Mouse (Mus musculus): Measurements from ENCODE around the gene Gm21972.

The Gm21972 gene

DNA sequence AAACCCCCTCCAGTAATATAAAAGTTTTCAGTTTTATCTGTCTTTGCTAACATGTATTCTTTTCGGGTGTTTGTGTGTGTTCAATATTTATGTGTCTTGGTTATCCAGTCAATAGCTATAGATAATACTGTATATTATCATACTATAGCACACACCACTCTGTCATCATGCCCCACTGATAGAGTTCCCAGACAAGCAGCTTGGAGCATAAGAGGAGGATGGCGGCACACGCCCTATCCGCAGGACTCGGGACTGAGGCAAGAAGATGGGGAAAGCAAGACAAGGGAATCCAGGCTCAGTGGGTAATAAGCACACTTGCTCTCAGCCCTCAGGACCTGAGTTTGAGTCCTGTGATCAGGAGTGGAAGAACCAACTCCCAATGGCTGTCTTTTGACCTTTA is 27.0 kb downstream of the Gm21972 start:
- in situ Hi-C loops (cut with MboI; ENCODE audit: low sequenced_read_pairs), result no loop called here

GRCm38 (mm10) chr1:86161061-86161460 is 27.6 kb downstream of the Gm21972 start:
- in situ Hi-C loops (cut with MboI; ENCODE audit: low sequenced_read_pairs), result no loop called here

- in situ Hi-C loops (cut with MboI; ENCODE audit: low sequenced_read_pairs), result loop anchor here (5.0 kb wide), 1 partner anchor 163 kb away; no protein-coding TSS in a partner anchor
These were observed 41.2 kb downstream of the Gm21972 start for GRCm38 (mm10) chr1:86174602-86175001.

DNA sequence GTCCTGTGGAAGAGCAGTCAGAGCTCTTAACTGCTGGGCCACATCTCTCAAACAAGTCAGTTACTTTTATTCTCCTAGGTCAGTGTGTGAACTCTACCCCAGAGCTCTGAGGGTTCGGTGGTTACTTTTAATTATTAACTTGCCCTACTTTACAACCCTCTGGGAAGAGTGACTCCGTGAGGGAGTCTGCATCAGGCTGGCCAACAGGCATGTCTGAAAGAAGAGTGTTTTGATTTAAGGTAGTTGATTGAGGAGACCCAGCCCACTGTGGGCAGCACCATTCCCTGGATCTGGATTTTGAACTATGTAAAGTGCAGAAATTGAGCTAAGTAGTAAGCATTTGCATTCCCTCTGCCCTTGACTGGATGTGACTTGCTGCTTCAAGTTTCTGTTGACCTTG is 42.6 kb downstream of the Gm21972 start:
- in situ Hi-C loops (cut with MboI; ENCODE audit: low sequenced_read_pairs), result loop anchor here (5.0 kb wide), 1 partner anchor 161 kb away; no protein-coding TSS in a partner anchor

- in situ Hi-C loops (cut with MboI; ENCODE audit: low sequenced_read_pairs), result loop anchor here (5.0 kb wide), 1 partner anchor 159 kb away; no protein-coding TSS in a partner anchor
These were observed 45.2 kb downstream of the Gm21972 start for GRCm38 (mm10) chr1:86178462-86179253.

DNA sequence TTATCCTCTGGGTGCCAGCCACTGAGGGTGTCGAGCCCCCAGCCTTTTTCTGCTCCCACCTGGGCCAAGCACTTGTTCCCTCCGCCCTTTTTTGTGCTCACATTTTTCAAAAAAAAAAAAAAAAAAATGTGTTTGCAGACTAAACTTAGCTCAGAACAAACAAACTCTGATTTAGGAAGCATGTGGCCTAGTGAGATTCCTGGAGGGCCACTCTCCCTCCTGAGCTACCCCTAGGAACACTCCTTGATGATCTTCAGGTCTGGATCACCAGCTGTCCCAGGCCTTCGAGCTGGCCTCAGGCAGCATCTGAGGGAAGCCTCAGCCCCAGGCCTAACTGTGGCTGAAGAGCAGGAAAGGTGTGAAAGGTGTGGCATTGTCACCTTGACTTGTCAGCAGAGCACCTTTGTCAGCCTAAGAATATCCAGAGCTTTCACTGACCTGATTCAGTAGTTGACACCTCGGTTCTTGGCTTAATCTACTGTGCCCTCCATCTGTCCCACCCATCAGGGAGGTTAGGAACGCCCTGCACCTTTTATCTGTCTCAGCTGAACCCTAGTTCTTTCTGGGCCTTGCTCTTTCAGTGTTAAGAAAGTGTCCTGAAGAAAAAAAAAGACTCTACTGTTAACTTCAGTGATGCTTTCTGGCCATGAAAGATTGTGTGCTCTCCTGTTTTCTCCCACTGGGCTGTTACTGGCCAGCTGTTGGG is 48.7 kb downstream of the Gm21972 start:
- in situ Hi-C loops (cut with MboI; ENCODE audit: low sequenced_read_pairs), result no loop called here

GRCm38 (mm10) chr1:86183577-86184263 is 50.3 kb downstream of the Gm21972 start:
- in situ Hi-C loops (cut with MboI; ENCODE audit: low sequenced_read_pairs), result no loop called here

DNA sequence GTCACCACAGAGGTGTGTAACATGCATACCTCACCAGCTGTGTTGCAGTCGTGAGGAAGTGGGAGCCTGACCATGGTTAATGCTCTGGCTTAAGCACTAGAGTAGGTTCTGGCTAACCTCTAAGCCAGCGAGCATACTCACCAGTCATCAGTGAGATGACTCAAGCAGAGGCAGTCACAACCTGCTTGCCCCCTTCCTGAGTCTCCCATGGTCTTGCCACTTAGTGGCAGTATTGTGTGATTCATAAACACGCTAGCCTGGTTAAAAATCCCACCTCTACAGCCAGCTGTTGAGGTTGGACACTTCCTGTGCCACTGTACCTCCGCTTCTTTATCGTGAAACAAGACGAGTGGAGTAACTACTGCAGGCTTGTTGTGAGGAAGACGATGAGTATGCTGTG is 53.3 kb downstream of the Gm21972 start:
- in situ Hi-C loops (cut with MboI; ENCODE audit: low sequenced_read_pairs), result no loop called here

- in situ Hi-C loops (cut with MboI; ENCODE audit: low sequenced_read_pairs), result no loop called here
These were observed 54.4 kb downstream of the Gm21972 start for GRCm38 (mm10) chr1:86187856-86188255.

GRCm38 (mm10) chr1:86188271-86188670 is 54.8 kb downstream of the Gm21972 start:
- in situ Hi-C loops (cut with MboI; ENCODE audit: low sequenced_read_pairs), result no loop called here

- in situ Hi-C loops (cut with MboI; ENCODE audit: low sequenced_read_pairs), result no loop called here
These were observed 55.7 kb downstream of the Gm21972 start for GRCm38 (mm10) chr1:86189034-86189702.

- in situ Hi-C loops (cut with MboI; ENCODE audit: low sequenced_read_pairs), result no loop called here
These were observed 57.4 kb downstream of the Gm21972 start for GRCm38 (mm10) chr1:86190843-86191242.

DNA sequence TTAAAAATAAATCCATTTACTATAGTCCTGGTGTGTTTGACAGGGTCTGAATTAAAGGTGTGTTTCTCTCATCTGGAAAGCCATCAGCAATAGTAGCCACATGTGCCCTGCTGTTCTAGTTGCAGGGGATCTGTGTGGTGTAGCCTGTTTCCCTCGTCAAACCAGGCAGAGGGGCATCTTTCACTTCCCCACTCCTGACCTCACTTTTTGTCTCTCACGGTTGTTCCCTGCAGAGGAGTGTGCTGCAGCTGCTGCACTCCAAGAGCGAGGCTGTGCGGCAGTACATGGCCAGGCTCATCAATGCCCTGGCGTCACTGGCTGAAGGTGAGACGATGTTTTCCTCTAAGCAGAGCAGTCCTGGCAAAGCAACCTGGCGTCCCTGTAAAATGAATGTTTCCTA is 60.6 kb downstream of the Gm21972 start:
- in situ Hi-C loops (cut with MboI; ENCODE audit: low sequenced_read_pairs), result no loop called here

DNA sequence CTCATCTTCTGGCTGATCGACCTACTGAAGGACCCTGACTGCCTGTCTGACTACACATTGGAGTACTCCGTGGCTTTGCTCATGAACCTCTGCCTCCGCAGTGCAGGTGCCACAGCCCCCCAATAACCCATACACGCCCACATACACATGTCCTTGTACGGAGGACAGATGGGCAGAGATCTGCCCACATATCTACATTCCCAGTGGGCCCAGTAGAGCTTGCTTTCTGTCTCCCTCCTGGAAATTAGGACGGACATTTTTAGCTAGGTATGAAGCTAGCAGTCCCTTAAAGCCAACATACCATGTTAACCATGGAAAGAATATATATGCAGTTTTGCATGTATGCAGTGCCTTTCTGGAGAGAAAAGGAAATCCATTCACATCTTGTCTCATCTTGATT is 64.8 kb downstream of the Gm21972 start:
- in situ Hi-C loops (cut with MboI; ENCODE audit: low sequenced_read_pairs), result no loop called here

GRCm38 (mm10) chr1:86199026-86199425 is 65.6 kb downstream of the Gm21972 start:
- in situ Hi-C loops (cut with MboI; ENCODE audit: low sequenced_read_pairs), result no loop called here

DNA sequence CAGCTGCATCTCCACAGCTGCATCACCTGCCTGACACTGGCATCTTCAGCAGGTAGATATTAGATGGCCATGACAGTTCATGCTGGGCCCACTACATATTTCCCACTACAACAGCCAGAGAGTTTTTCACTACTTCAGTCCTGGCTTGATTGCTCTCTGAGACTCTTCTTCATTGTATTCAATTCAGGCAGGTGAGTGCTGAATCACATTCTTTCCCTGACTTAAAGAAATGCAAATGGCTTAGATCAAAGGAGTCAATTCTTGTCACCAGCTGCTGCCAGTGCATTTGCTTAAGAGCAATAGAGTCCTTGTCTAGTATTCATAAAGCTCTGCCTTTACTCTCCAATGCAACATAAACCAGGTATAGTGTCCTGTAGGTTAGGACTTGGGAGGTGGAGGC is 67.9 kb downstream of the Gm21972 start:
- in situ Hi-C loops (cut with MboI; ENCODE audit: low sequenced_read_pairs), result no loop called here

DNA sequence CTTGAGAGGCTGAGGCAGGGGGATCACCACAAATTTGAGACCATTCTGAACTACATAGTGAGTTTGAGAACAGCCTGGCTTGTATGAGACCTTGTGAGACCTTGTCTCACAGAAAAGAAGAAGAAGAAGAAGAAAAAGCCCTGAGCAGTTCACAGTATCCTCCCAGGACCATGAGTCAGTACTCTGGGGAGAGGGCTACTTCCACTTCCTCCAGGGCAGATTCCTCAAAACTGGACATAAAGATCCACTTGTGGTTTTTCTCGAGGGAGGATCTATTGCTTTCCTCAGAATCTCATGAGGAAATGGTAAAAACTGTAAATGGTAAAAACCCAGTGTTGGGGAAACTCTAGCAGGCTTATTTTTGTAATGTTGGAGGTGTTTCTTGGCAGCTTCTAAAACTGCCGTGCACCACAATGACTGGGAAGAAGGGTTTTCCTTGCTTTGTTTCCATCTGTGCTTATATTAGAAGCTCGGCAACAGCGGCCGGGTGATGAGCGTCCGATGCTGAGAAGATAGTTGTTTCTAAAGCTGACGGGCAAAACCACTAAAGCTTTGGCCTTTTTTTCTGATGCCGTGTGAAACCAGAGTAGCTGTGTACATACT is 69.3 kb downstream of the Gm21972 start:
- in situ Hi-C loops (cut with MboI; ENCODE audit: low sequenced_read_pairs), result no loop called here

GRCm38 (mm10) chr1:86210676-86211075 is 77.2 kb downstream of the Gm21972 start:
- in situ Hi-C loops (cut with MboI; ENCODE audit: low sequenced_read_pairs), result no loop called here

DNA sequence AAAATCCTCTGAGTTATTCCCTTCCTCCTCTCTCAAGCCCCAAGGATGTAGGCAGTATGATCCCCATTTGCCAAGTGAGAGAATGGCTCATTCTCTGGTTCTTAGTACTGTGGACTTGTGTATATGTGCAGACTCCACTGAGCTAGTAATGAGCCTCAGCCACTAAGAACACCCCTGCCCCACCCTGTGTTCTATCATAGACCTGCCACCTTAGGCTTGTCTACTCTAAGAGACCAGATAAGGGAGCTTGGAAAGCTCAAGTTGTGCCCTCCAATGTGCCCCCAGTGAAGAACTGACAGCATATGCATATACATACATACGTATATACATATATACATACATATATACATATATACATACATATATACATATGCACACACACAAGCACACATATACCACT is 78.1 kb downstream of the Gm21972 start:
- in situ Hi-C loops (cut with MboI; ENCODE audit: low sequenced_read_pairs), result no loop called here

Data from CH12F3 (cell line).